Mouse (Mus musculus): ENCODE results near the gene Rasal1. TPM values are rescaled to one million over a fixed set of nuclear protein-coding genes. Genes with fewer than 3 reads are reported as not detected.

The Rasal1 gene
- total and polyA plus RNA-seq, 3 experiments: 0.69 to 4.5 TPM; not detected in 1

DNA sequence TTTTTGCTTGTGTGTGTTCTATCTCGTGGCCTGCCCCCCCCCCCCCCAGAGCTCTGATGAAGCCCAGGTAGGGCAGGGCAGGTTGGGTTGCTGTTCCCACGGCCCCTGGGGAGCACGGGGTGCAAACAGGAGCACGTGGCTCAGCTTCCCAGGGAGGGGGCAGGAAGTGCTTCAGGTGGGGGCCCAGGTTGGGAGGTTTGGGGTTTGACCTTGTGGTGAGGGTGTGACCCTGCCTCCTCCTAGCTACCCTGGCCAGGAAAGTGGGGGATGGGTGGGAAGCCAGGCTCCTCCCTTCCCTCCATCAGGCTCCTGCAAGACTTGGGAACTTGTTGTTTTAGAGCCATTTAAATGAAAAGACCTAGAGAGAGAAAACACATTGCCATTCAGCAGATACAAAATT, 39.8 kb downstream of the Rasal1 start:
- no peak overlapping the region for H3K4me3 ChIP-seq (ENCODE audit: control insufficient read depth in 1 of 2, insufficient read depth in 1 of 2, low read depth in 2 of 2, low read length in 2 of 2)
- H3K79me2 ChIP-seq (ENCODE audit: control insufficient read depth, insufficient read depth, low read length, poor library complexity): no peaks in the 10 kb centered on the region
- TF ChIP-seq MXI1 (IDR thresholded peaks at IDR 0.05; ENCODE audit: low read depth, low read length) (no peak), MAFK (IDR thresholded peaks at IDR 0.05; ENCODE audit: borderline replicate concordance, low read depth, low read length) (no peak), ZMIZ1 (IDR thresholded peaks at IDR 0.05; ENCODE audit: low read depth, low read length) (no peak), USF1 (IDR thresholded peaks at IDR 0.05; ENCODE audit: low read depth, low read length) (no peak), MEF2A (IDR thresholded peaks at IDR 0.05; ENCODE audit: extremely low read depth, insufficient replicate concordance, low read depth, low read length, poor library complexity, severe bottlenecking) (no peak), MYB (IDR thresholded peaks at IDR 0.05; ENCODE audit: low read depth, low read length) (no peak), MYC (IDR thresholded peaks at IDR 0.05; ENCODE audit: low read depth, low read length) (no peak), EP300 (IDR thresholded peaks at IDR 0.05; ENCODE audit: low read depth in 1 of 2, low read length in 2 of 2) (no peak), CHD2 (IDR thresholded peaks at IDR 0.05; ENCODE audit: low read length) (no peak), CHD1 (IDR thresholded peaks at IDR 0.05; ENCODE audit: low read depth, low read length) (no peak), ZNF384 (IDR thresholded peaks at IDR 0.05; ENCODE audit: low read depth, low read length) (no peak), SMC3 (IDR thresholded peaks at IDR 0.05; ENCODE audit: low read depth, low read length) (no peak), CTCF (IDR thresholded peaks at IDR 0.05 in 2 of 3, conservative IDR thresholded peaks at IDR 0.05 in 1 of 3; ENCODE audit: control insufficient read depth in 1 of 3, insufficient read depth in 1 of 3, low read depth in 2 of 3, low read length in 3 of 3, poor library complexity in 1 of 3, severe bottlenecking in 1 of 3) (no peak)
- no peak for DNase-seq (ENCODE audit: low read depth, low spot score)
- no peak overlapping the region for H3K27ac ChIP-seq (ENCODE audit: control insufficient read depth, low read depth, low read length)
- no peak overlapping the region for H3K9ac ChIP-seq (ENCODE audit: control insufficient read depth, low read depth, low read length, poor library complexity, severe bottlenecking)
- H3K27me3 ChIP-seq (ENCODE audit: control insufficient read depth in 1 of 2, insufficient read depth in 2 of 2, low read length in 2 of 2): no peaks in the 10 kb centered on the region
- H3K9me3 ChIP-seq (replicated peaks; ENCODE audit: insufficient read depth, low read length): no peaks in the 10 kb centered on the region
- H3K36me3 ChIP-seq (ENCODE audit: control insufficient read depth in 1 of 2, insufficient read depth in 2 of 2, low read length in 2 of 2): no peaks in the 10 kb centered on the region
- H3K4me1 ChIP-seq (ENCODE audit: control insufficient read depth in 1 of 2, insufficient read depth in 2 of 2, low read length in 2 of 2): no peaks in the 10 kb centered on the region

- Histone ChIP-seq H3K4me3 (ENCODE audit: control insufficient read depth in 1 of 2, insufficient read depth in 1 of 2, low read depth in 2 of 2, low read length in 2 of 2) (no peak overlapping the region), H3K4me1 (ENCODE audit: control insufficient read depth in 1 of 2, insufficient read depth in 2 of 2, low read length in 2 of 2) (no peaks in the 10 kb centered on the region), H3K27ac (ENCODE audit: control insufficient read depth, low read depth, low read length) (no peak overlapping the region), H3K9ac (ENCODE audit: control insufficient read depth, low read depth, low read length, poor library complexity, severe bottlenecking) (no peak overlapping the region), H3K9me3 (replicated peaks; ENCODE audit: insufficient read depth, low read length) (no peaks in the 10 kb centered on the region), H3K27me3 (ENCODE audit: control insufficient read depth in 1 of 2, insufficient read depth in 2 of 2, low read length in 2 of 2) (no peaks in the 10 kb centered on the region), H3K36me3 (ENCODE audit: control insufficient read depth in 1 of 2, insufficient read depth in 2 of 2, low read length in 2 of 2) (no peaks in the 10 kb centered on the region), H3K79me2 (ENCODE audit: control insufficient read depth, insufficient read depth, low read length, poor library complexity) (no peaks in the 10 kb centered on the region)
- TF ChIP-seq CHD2 (IDR thresholded peaks at IDR 0.05; ENCODE audit: low read length): no peak
- TF ChIP-seq CTCF (IDR thresholded peaks at IDR 0.05 in 2 of 3, conservative IDR thresholded peaks at IDR 0.05 in 1 of 3; ENCODE audit: control insufficient read depth in 1 of 3, insufficient read depth in 1 of 3, low read depth in 2 of 3, low read length in 3 of 3, poor library complexity in 1 of 3, severe bottlenecking in 1 of 3): no peak
- TF ChIP-seq GATA1 (IDR thresholded peaks at IDR 0.05; ENCODE audit: low read depth, low read length): no peak
- TF ChIP-seq ZC3H11A (IDR thresholded peaks at IDR 0.05; ENCODE audit: low read depth, low read length): no peak
- no peak for TF ChIP-seq GABPA (IDR thresholded peaks at IDR 0.05; ENCODE audit: low read depth, low read length)
- TF ChIP-seq MAZ (IDR thresholded peaks at IDR 0.05; ENCODE audit: low read depth, low read length): no peak
- TF ChIP-seq ZNF384 (IDR thresholded peaks at IDR 0.05; ENCODE audit: low read depth, low read length): no peak
- TF ChIP-seq MEF2A (IDR thresholded peaks at IDR 0.05; ENCODE audit: extremely low read depth, insufficient replicate concordance, low read depth, low read length, poor library complexity, severe bottlenecking): no peak
- TF ChIP-seq TAL1 (IDR thresholded peaks at IDR 0.05; ENCODE audit: low read length): no peak
- TF ChIP-seq POLR2AphosphoS5 (IDR thresholded peaks at IDR 0.05; ENCODE audit: borderline replicate concordance, low read depth, low read length): no peak
- TF ChIP-seq KAT2A (conservative IDR thresholded peaks at IDR 0.05; ENCODE audit: low read depth, low read length): no peak
- DNase-seq (ENCODE audit: low read depth, low spot score): no peak
Observed at GRCm38 (mm10) chr5:120690417-120690816, 41.8 kb downstream of the Rasal1 start.

Data from MEL (cell line).